Mouse (Mus musculus) urinary bladder, postnatal 14 days (tissue): Measurements from ENCODE around the gene Gdap2.
A peak's percentile ranks its signal among the peaks of the same experiment; 100 is the strongest.

Source experiments
- DNase-seq: peaks from one replicate; pipeline ENCODE4 v3.0.0; 2021; ENCODE audit warnings: low spot score

Gdap2 gene

GRCm38 (mm10) chr3:100162315-100163105 is at the start of gene Gdap2, which contains the start of gene Wdr3:
Gdap2 (plus strand) TSS chr3:100162381.
Wdr3 (minus strand) TSS chr3:100162407.
- DNase-seq: peak; percentile 95

GRCm38 (mm10) chr3:100118681-100119080 is 43.5 kb upstream of the Gdap2 start:
- DNase-seq: no peak

GRCm38 (mm10) chr3:100121961-100122360 is 40.2 kb upstream of the Gdap2 start:
- DNase-seq: no peak

DNA sequence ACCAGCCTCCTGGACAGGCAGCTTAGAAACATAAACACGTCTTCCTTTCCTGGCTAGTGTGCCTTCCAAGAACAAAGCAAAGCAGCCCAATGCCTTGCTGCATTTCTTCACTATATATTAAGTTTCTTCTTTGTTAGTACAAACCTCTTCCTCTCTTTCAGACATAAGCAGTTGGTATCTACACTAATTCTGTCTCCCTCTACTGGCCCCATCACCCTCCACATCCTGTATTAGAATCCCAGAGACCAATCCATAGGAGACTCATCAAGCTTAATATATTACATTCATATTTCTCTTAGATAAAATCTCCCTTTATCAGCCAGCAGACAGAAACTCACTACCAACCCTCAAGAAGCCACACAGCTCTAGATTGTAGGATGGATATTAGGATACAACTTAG is 39.7 kb upstream of the Gdap2 start:
- no peak for DNase-seq

DNA sequence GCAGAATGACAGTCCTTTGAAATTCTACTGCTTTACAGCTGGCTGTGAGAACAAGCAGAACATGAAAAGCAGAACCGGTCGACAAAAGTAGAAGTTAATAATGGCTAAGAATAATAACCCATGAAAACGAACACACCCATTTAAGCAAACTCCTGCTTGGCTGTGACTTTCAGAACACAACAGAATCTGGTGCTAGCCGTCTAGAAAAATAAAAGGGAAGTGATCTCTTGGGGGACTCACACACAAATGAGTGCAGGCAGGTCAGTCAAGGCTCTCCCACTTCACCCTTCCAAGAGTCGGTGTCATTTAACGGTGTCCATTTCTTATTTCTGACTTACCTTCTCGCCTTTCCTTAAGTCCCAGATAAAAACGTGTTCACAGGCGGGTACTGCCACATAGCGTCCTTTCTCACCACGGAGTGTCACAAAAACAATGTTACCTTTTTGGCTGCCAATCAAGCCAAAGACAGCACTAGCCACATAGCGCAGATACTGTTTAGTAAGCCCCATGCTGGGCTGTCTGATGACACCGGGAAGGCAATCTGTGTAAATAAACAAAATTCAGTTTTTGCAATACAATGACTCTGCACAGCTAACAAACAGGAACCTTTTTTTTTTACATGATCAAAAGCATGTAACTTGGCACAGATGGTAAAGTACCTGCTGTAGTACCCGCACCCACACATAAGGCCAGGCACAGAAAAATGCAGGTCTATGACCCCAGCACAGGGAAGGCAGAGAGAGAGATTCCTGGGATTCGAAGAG is 1.3 kb upstream of the Gdap2 start:
- DNase-seq: no peak

- DNase-seq: no peak
Observed at GRCm38 (mm10) chr3:100161665-100162314, 391 bp upstream of the Gdap2 start.

DNA sequence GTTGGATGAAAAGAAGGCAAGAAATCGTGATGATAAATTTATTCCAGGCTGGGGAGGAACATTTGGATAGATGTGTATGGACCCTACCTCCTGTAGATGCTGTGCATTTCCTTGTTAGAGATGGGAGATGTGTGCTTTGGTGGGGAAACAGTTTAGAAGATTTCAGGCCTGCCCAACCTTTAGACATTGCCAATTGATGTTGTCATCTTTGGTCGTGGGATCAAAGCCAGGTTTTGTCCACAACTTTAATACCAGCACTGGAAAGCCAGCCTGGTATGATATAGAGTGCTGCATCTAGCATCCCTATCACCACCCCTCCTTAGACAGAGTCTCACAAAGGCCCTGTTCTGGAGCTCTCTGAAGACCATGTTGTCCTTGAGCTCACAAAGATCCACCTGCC is 1.4 kb downstream of the Gdap2 start:
- DNase-seq: no peak

GRCm38 (mm10) chr3:100164991-100165390 is 2.8 kb downstream of the Gdap2 start:
- DNase-seq: no peak

GRCm38 (mm10) chr3:100176031-100176430 is 13.8 kb downstream of the Gdap2 start:
- DNase-seq: no peak

DNA sequence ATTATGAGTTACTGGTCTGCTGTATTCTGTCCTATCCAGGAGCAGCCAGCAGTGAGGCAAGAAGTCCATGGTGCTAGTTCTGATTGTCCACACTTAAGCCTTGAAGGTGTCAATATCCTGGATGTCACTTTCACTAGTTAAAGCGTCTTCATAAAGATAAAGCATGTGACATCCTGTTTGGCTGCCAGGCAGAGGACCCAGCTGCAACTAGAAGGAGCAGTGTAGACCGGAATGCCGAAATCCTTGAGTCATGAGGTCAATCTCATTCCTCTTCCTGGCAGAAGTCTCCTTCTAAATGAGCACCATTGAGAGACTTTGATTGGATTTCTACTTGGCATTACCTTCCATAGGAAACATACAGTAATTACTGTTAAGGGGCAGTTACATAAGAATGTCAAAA is 18.3 kb downstream of the Gdap2 start:
- DNase-seq: no peak

- DNase-seq: peak; percentile 69
Observed at GRCm38 (mm10) chr3:100189444-100189843, 27.3 kb downstream of the Gdap2 start.

GRCm38 (mm10) chr3:100189861-100190260 is 27.7 kb downstream of the Gdap2 start:
- no peak for DNase-seq

DNA sequence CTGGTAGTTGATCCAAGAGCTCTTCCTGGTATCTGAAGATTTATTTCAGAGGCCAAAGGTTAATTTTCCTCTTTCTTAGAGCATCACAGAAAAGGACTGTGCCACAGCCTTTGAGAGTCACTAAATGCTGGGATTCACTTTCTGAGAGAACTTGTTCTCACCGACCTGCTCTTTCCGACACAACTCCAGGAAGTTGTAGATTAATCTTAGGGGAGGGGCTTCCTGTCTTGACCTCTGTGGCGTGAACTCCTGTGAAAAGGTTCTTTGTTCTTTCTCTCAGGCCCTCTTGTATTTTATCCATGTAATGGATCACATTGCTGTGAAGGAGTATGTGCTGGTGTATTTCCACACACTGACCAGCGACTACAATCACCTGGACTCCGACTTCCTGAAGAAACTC is 32.0 kb downstream of the Gdap2 start:
- DNase-seq: no peak

DNA sequence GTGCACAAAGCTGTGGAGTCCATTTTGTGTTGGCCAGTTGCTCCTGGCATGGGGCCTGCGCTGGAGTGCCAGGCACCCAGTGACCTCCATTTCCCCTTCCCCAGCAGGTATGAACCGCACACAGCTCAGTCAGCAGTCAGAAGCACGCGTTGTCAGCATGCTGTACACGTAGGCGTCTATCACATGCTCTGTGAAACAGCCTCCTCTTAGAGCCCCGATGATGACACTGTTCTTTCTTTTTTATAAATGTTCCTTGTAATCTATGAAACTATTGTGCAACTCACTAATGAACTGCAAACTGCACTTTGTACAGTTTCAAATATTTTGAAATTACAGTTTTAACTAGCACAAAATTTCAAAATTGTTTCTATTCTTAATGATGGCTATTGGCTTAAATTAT is 39.4 kb downstream of the Gdap2 start:
- DNase-seq: no peak

GRCm38 (mm10) chr3:100206973-100207372 is 44.8 kb downstream of the Gdap2 start:
- DNase-seq: no peak

DNA sequence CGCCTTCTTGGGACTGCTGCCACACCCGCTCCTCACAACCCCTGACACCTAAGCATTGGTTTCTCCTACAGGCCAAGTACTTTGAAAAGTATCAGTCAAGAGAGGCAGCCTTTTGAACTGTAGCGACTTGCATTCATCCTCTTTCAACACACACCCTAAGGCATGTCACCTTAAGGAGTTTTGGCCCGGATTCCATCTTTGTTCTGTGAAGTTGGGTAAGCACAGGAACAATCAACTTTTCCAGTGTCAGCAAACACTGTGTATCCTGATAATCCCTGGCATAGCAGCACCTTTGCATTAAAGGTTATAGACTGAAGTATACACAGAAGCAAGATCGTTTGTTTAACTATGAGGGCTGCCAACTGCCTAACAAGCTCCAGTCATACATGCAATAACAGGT is 53.3 kb downstream of the Gdap2 start:
- no peak for DNase-seq

- DNase-seq: peak; percentile 57
Observed at GRCm38 (mm10) chr3:100225326-100225959, 63.3 kb downstream of the Gdap2 start.

DNA sequence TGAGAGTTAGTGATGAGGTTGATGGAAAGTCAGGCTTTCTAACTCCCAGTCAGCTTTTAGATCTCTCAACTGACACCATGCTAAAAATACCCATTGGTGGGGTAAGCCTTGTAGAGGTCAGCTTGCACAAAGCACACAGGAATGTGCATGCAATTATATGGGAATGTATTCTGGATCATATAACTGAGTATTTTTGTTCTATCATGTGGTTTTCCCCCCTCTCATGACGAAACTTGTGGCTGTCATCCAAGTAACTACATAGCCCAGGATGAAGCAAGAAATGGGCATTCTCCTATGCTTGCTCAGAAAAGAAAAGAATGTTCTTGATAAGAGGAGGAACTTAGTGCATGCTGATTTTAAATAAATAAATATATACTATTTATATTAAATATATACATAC is 65.3 kb downstream of the Gdap2 start:
- no peak for DNase-seq

DNA sequence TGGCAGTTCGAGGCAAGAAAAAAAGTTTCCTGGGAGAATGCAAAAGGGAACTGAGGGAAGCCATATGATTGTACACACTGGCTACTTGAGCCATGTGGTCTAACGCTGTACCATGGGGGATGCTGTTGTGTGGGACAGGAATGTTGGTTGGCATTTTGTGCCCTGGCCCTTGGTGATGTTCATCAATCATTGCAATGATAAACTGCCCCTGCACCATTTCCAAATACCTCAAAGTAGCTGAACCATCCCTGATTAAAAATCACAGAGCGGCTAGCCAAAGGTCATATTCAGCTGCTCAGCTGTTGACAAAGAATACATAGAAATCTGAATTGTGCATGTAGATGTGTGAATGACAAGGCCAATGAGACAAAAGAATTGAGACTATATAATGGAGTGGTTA is 66.8 kb downstream of the Gdap2 start:
- no peak for DNase-seq

GRCm38 (mm10) chr3:100236725-100237436 is 74.7 kb downstream of the Gdap2 start:
- no peak for DNase-seq

GRCm38 (mm10) chr3:100242230-100242629 is 80.0 kb downstream of the Gdap2 start:
- DNase-seq: no peak
